Mouse (Mus musculus): ENCODE measurements around the gene Man1a. TPM values are rescaled to one million over a fixed set of nuclear protein-coding genes. Genes with fewer than 3 reads are reported as not detected.

Man1a gene
- polyA plus RNA-seq, 1 experiment from 2014 or later = 13.2 TPM

GRCm38 (mm10) chr10:53974180-53974579, 102.2 kb downstream of the Man1a start:
- no peak for DNase-seq

GRCm38 (mm10) chr10:53959759-53960158, 116.7 kb downstream of the Man1a start:
- H3K27me3 ChIP-seq (ENCODE audit: insufficient read depth, low read length) = no peaks in the 10 kb centered on the region
- no peaks in the 10 kb centered on the region for H3K4me1 ChIP-seq (ENCODE audit: insufficient read depth)
- H3K4me3 ChIP-seq (ENCODE audit: low read depth, low read length) = no peak overlapping the region
- no peak overlapping the region for H3K4me2 ChIP-seq (ENCODE audit: low read depth, low read length)
- H3K27ac ChIP-seq (ENCODE audit: low read depth) = no peak overlapping the region
- H3K9ac ChIP-seq (replicated peaks) = no peak overlapping the region
- 66% methylated on average over 3 of the region's 3 CpGs for WGBS (ENCODE audit: insufficient replicate concordance)
- no peak for ATAC-seq
- peaks cover 5% of the 10 kb centered on the region; the same call in 1 of the 2 replicates for H3K36me3 ChIP-seq (replicated peaks; ENCODE audit: insufficient read depth, low read length)
- DNase-seq = no peak
- TF ChIP-seq CTCF (IDR thresholded peaks at IDR 0.05; ENCODE audit: low read depth) (no peak), EP300 (IDR thresholded peaks at IDR 0.05; ENCODE audit: low read depth) (no peak)
- no peaks in the 10 kb centered on the region for H3K9me3 ChIP-seq (ENCODE audit: low read length)

More at GRCm38 (mm10) chr10:53974180-53974579, 102.2 kb downstream of the Man1a start:
- Histone ChIP-seq H3K9me3 (ENCODE audit: low read length) (no peaks in the 10 kb centered on the region), H3K4me3 (ENCODE audit: low read depth, low read length) (no peak overlapping the region), H3K27ac (ENCODE audit: low read depth) (no peak overlapping the region; the same call in 1 of the 2 replicates), H3K4me2 (ENCODE audit: low read depth, low read length) (no peak overlapping the region), H3K9ac (replicated peaks) (no peak overlapping the region), H3K4me1 (ENCODE audit: insufficient read depth) (no peaks in the 10 kb centered on the region), H3K36me3 (replicated peaks; ENCODE audit: insufficient read depth, low read length) (peaks cover 5% of the 10 kb centered on the region; the same call in 1 of the 2 replicates), H3K27me3 (ENCODE audit: insufficient read depth, low read length) (no peaks in the 10 kb centered on the region)
- ATAC-seq = no peak
- no peak for TF ChIP-seq CTCF (IDR thresholded peaks at IDR 0.05; ENCODE audit: low read depth)
- no peak for TF ChIP-seq EP300 (IDR thresholded peaks at IDR 0.05; ENCODE audit: low read depth)

GRCm38 (mm10) chr10:53941597-53941996, 134.8 kb downstream of the Man1a start:
- no peak for DNase-seq
- no peak for TF ChIP-seq EP300 (IDR thresholded peaks at IDR 0.05; ENCODE audit: low read depth)
- no peak for TF ChIP-seq CTCF (IDR thresholded peaks at IDR 0.05; ENCODE audit: low read depth)
- 74% methylated on average over 7 of the region's 7 CpGs for WGBS (ENCODE audit: insufficient replicate concordance)
- no peaks in the 10 kb centered on the region for H3K9me3 ChIP-seq (ENCODE audit: low read length)
- H3K4me2 ChIP-seq (ENCODE audit: low read depth, low read length) = no peak overlapping the region
- H3K4me1 ChIP-seq (ENCODE audit: insufficient read depth) = no peaks in the 10 kb centered on the region
- H3K9ac ChIP-seq (replicated peaks) = no peak overlapping the region
- H3K36me3 ChIP-seq (replicated peaks; ENCODE audit: insufficient read depth, low read length) = no peaks in the 10 kb centered on the region
- no peak overlapping the region for H3K4me3 ChIP-seq (ENCODE audit: low read depth, low read length)
- H3K27me3 ChIP-seq (ENCODE audit: insufficient read depth, low read length) = no peaks in the 10 kb centered on the region
- no peak for ATAC-seq
- no peak overlapping the region for H3K27ac ChIP-seq (ENCODE audit: low read depth)

- no peak for ATAC-seq
- TF ChIP-seq CTCF (IDR thresholded peaks at IDR 0.05; ENCODE audit: low read depth) = no peak
- no peak for TF ChIP-seq EP300 (IDR thresholded peaks at IDR 0.05; ENCODE audit: low read depth)
- Histone ChIP-seq H3K4me2 (ENCODE audit: low read depth, low read length) (no peak overlapping the region), H3K27ac (ENCODE audit: low read depth) (no peak overlapping the region), H3K9ac (replicated peaks) (no peak overlapping the region), H3K4me3 (ENCODE audit: low read depth, low read length) (no peak overlapping the region), H3K27me3 (ENCODE audit: insufficient read depth, low read length) (no peaks in the 10 kb centered on the region), H3K36me3 (replicated peaks; ENCODE audit: insufficient read depth, low read length) (peaks cover 9% of the 10 kb centered on the region), H3K9me3 (ENCODE audit: low read length) (no peaks in the 10 kb centered on the region), H3K4me1 (ENCODE audit: insufficient read depth) (no peaks in the 10 kb centered on the region)
- WGBS (ENCODE audit: insufficient replicate concordance) = 86% methylated on average over 3 of the region's 3 CpGs
- no peak for DNase-seq
Measured at GRCm38 (mm10) chr10:53938199-53938598, 138.2 kb downstream of the Man1a start.

GRCm38 (mm10) chr10:53936078-53936477, 140.3 kb downstream of the Man1a start:
- ATAC-seq (peak; percentile 92), DNase-seq (peak; percentile 20)
- no peak overlapping the region for H3K4me2 ChIP-seq (ENCODE audit: low read depth, low read length)
- no peak for TF ChIP-seq CTCF (IDR thresholded peaks at IDR 0.05; ENCODE audit: low read depth)
- TF ChIP-seq EP300 (IDR thresholded peaks at IDR 0.05; ENCODE audit: low read depth) = 0 out of 2 replicates have a peak, but pooled peaks have one; percentile 11
- no peak overlapping the region for H3K27ac ChIP-seq (ENCODE audit: low read depth)
- 84% methylated on average over 3 of the region's 3 CpGs for WGBS (ENCODE audit: insufficient replicate concordance)
- no peak overlapping the region for H3K4me3 ChIP-seq (ENCODE audit: low read depth, low read length)
- peaks cover 23% of the 10 kb centered on the region for H3K36me3 ChIP-seq (replicated peaks; ENCODE audit: insufficient read depth, low read length)
- H3K27me3 ChIP-seq (ENCODE audit: insufficient read depth, low read length) = no peaks in the 10 kb centered on the region
- H3K9me3 ChIP-seq (ENCODE audit: low read length) = no peaks in the 10 kb centered on the region
- H3K4me1 ChIP-seq (ENCODE audit: insufficient read depth) = no peaks in the 10 kb centered on the region
- no peak overlapping the region for H3K9ac ChIP-seq (replicated peaks)

- Histone ChIP-seq H3K27ac (ENCODE audit: low read depth) (peak overlapping the region; percentile 78), H3K27me3 (ENCODE audit: insufficient read depth, low read length) (no peaks in the 10 kb centered on the region), H3K9me3 (ENCODE audit: low read length) (no peaks in the 10 kb centered on the region), H3K4me3 (ENCODE audit: low read depth, low read length) (no peak overlapping the region), H3K9ac (replicated peaks) (peak overlapping the region; percentile 11; the same call in 1 of the 2 replicates), H3K4me1 (ENCODE audit: insufficient read depth) (peaks cover 26% of the 10 kb centered on the region), H3K36me3 (replicated peaks; ENCODE audit: insufficient read depth, low read length) (peaks cover 25% of the 10 kb centered on the region), H3K4me2 (ENCODE audit: low read depth, low read length) (peak overlapping the region; percentile 53)
- TF ChIP-seq EP300 (IDR thresholded peaks at IDR 0.05; ENCODE audit: low read depth) = no peak; the same call in 1 of the 2 replicates
- TF ChIP-seq CTCF (IDR thresholded peaks at IDR 0.05; ENCODE audit: low read depth) = no peak
- no peak for DNase-seq
- peak; percentile 84 for ATAC-seq
- 56% methylated on average over 4 of the region's 4 CpGs for WGBS (ENCODE audit: insufficient replicate concordance)
Measured at GRCm38 (mm10) chr10:53929722-53930500, 146.5 kb downstream of the Man1a start.
